Mouse (Mus musculus) testis, adult 2 months (tissue): ENCODE data around the gene Calu. TPM values are rescaled to one million over a fixed set of nuclear protein-coding genes. Genes with fewer than 3 reads are reported as not detected.
A peak's percentile ranks its signal among the peaks of the same experiment; 100 is the strongest.
"Not testable (repeated sequence)": the region's sequence is repeated elsewhere in the genome, so short reads cannot be mapped to it uniquely, and the experiment has no call there.

ENCODE experiments used
- H3K27ac ChIP-seq: fragments of 200-500 bp; 2 replicates; pipeline ENCODE4 v1.5.1; 2012; ENCODE audit warnings: low read depth, low read length; ENCODE audit not compliant: control insufficient read depth, insufficient read depth
- H3K27me3 ChIP-seq: fragments of 200-500 bp; 2 replicates; pipeline ENCODE4 v1.6.1; 2012; ENCODE audit warnings: mild to moderate bottlenecking, low read length, moderate library complexity; ENCODE audit not compliant: control insufficient read depth, insufficient read depth
- H3K36me3 ChIP-seq: fragments of 200-500 bp; 2 replicates; pipeline ENCODE4 v1.6.1; 2012; ENCODE audit warnings: mild to moderate bottlenecking, low read length; ENCODE audit not compliant: control insufficient read depth, insufficient read depth
- H3K4me1 ChIP-seq: fragments of 200-500 bp; 2 replicates; pipeline ENCODE4 v1.6.1; 2012; ENCODE audit warnings: low read length; ENCODE audit not compliant: control insufficient read depth, insufficient read depth
- H3K4me3 ChIP-seq: fragments of 200-500 bp; 2 replicates; pipeline ENCODE4 v1.5.1; 2012; ENCODE audit warnings: low read depth, mild to moderate bottlenecking, low read length, moderate library complexity, mixed read lengths; ENCODE audit not compliant: control insufficient read depth
- CTCF ChIP-seq: fragments of 200-500 bp; IDR thresholded peaks from 2 replicates; pipeline ENCODE4 v1.5.1; 2012; ENCODE audit warnings: low read depth, mild to moderate bottlenecking, inconsistent platforms, low read length, moderate library complexity; ENCODE audit not compliant: control insufficient read depth, insufficient read depth, insufficient replicate concordance
- POLR2A ChIP-seq: fragments of 200-500 bp; IDR thresholded peaks from 2 replicates; pipeline ENCODE4 v1.6.1; 2012; ENCODE audit warnings: low read depth, mild to moderate bottlenecking, inconsistent platforms, low read length, moderate library complexity; ENCODE audit not compliant: control insufficient read depth
- polyA plus RNA-seq: library from polyadenylated mRNA; depleted of rRNA; stranded (reverse); fragments of >200 nt; gene quantifications from 2 replicates; pipeline ENCODE4 v1.2.3, GENCODE M21; 2012

Calu gene
- polyA plus RNA-seq, 1 experiment: 13.5 TPM

DNA sequence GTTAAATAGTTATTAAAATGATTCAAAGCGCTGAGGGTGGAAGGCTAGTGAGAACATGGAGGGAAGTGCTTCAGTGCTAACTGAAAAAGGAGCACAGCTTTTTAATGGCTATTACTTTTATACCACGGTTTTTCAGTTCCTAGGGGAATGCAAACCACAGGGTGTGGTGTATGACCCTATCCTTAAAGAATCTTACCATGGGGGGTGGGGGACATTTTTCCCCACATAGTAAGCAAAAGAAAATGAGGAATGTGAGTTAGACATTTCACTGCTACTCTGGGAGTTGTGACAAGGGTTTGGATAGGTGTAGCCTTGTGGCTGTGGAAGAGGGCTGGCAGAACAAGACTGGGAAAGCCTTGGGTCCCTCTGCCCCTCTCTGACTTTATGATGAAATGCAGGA, 30.6 kb upstream of the Calu start:
- no peak for TF ChIP-seq CTCF
- no peak for TF ChIP-seq POLR2A
- H3K4me3 ChIP-seq: peak overlapping the region; percentile 81
- no peaks in the 10 kb centered on the region for H3K36me3 ChIP-seq
- H3K27ac ChIP-seq: no peak overlapping the region
- no peaks in the 10 kb centered on the region for H3K4me1 ChIP-seq
- no peaks in the 10 kb centered on the region for H3K27me3 ChIP-seq

DNA sequence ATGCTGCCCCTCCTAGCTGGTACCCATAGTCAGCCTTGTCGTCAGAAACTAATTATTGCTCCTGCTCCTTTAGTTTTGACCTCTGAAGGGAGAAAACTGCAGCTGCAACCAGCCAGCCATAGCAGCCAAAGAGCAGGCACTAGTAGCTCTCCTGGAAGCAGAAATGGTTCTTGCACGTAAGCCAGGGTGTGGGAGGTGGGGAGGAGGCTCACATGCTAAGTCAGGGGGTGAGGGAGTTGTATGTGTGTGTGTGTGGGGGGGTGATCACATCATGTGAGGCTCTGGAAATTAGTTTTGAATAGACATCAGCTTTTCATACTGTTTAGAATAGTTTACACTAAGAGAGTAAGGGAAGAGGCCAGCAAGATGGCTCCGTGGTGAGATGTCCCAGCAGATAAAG, 29.9 kb upstream of the Calu start:
- Histone ChIP-seq H3K27me3 (no peaks in the 10 kb centered on the region), H3K27ac (no peak overlapping the region), H3K4me1 (no peaks in the 10 kb centered on the region), H3K4me3 (peak overlapping the region; percentile 81), H3K36me3 (no peaks in the 10 kb centered on the region)
- TF ChIP-seq CTCF (no peak), POLR2A (no peak)

DNA sequence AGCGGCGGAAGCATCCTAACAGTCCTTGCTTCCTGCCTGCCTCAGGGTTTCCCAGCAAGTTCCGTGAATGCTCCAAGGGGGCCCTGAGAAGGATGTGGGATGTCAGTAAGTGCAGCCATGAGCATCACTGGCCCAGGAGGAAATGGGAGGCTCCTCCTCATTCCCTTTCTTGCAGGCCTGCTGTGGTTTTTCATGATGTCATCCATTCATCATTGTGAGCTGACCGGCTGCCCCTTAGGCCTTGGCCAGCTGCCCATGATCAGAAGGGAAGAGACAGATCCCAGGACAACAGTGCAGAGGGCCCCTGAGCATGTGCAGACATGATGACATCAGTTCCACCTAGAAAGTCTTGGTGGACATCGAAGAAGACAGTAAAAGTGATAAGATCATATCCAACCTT, 29.0 kb upstream of the Calu start, which contains the start of gene Fam71f1:
Fam71f1 (plus strand) TSS at position 262 of the 400 bp plus-strand sequence.
- Histone ChIP-seq H3K4me3 (peak within 1 kb of the TSS; percentile 81), H3K36me3 (no peaks in the 10 kb centered on the region), H3K27me3 (no peaks in the 10 kb centered on the region), H3K4me1 (no peaks in the 10 kb centered on the region), H3K27ac (peak within 1 kb of the TSS; percentile 58)
- TF ChIP-seq CTCF (no peak), POLR2A (peak; percentile 75; the same call in 1 of the 2 replicates)

DNA sequence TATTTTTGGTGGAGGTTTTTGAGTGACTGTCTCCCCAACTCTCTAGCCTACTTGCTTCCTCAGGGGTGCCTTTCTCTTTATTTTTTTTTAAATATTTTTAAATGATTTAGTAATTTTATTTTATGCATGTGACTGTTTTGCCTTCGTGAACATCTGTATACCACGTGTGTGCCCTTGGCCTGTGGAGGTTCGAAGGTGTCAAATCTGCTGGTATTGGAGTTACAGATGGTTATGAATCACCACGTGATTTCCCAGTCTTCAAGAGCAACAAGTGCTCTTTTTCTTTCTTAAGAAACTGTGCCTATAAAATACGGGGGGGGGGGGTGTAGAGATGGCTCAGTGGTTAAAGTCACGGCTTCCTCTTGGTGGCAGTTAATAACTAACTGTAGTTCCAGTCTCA, 26.3 kb upstream of the Calu start:
- peak overlapping the region; percentile 69; the same call in 1 of the 2 replicates for H3K4me3 ChIP-seq

DNA sequence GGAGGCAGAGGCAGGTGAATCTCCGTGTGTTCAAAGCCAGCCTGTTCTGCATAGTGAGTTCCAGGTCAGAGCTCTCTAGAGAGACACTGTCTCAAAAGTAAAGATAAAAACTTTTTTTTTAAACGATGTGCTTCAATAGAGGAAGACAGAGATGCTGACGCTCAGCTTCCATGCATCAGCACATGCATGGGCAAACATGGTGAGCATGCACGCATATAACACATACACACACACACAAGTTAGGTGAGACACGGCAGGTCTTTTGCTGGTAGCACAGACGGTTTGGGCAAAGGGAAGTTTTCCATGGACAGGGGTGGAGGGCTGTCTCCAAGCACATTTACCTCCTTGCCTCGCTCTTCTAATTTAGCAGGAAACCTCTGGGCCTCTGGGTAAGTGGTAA, 25.7 kb upstream of the Calu start:
- Histone ChIP-seq H3K36me3 (no peaks in the 10 kb centered on the region), H3K4me1 (no peaks in the 10 kb centered on the region), H3K27me3 (no peaks in the 10 kb centered on the region), H3K27ac (no peak overlapping the region), H3K4me3 (peak overlapping the region; percentile 35)
- TF ChIP-seq CTCF: no peak
- no peak for TF ChIP-seq POLR2A

More for the DNA sequence above, 26.3 kb upstream of the Calu start:
- TF ChIP-seq CTCF (no peak), POLR2A (no peak)
- Histone ChIP-seq H3K27ac (no peak overlapping the region), H3K36me3 (no peaks in the 10 kb centered on the region), H3K27me3 (no peaks in the 10 kb centered on the region), H3K4me1 (no peaks in the 10 kb centered on the region)

DNA sequence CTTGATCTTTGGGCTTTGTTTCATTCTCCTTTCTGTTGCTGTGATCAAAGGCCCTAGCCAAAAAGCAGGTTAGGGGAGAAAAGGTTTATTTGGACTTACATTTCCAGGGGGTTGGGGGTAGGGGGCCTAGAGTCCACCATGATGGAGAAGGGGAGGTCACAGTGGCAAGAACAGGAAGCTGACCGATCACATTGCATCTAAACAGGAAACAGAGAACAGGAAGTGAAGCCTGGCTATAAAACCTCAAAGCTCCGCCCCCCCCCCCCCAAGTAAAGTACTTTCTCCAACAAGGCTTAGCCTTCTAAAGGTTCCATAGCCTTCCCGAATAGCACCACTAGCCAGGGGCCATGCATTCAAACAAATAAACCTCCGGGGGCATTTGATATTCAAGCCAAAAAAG, 25.1 kb upstream of the Calu start:
- peak overlapping the region; percentile 16; the same call in 1 of the 2 replicates for H3K4me3 ChIP-seq
- no peak overlapping the region; the same call in 1 of the 2 replicates for H3K27ac ChIP-seq
- H3K36me3 ChIP-seq: no peaks in the 10 kb centered on the region
- H3K27me3 ChIP-seq: no peaks in the 10 kb centered on the region
- no peaks in the 10 kb centered on the region for H3K4me1 ChIP-seq
- no peak for TF ChIP-seq POLR2A
- TF ChIP-seq CTCF: no peak

DNA sequence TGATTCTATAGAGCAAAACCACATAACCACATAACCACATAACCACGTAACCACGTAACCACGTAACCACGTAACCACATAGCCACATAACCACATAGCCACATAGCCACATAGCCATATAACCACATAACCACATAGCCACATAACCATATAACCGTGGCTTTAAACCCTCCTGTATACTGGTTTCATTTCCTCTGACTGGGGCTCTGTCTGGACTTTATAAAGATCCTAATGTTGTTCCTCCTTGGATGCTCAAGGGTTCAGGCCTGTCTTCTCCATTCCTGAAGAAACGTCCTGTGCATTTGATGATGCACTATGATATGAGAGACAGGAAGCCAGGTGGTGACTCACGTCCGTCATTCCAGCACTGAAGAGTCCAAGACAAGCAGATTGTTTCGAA, 20.9 kb upstream of the Calu start:
- H3K36me3 ChIP-seq: no peaks in the 10 kb centered on the region
- TF ChIP-seq CTCF (no peak), POLR2A (no peak)
- no peaks in the 10 kb centered on the region for H3K27me3 ChIP-seq
- H3K27ac ChIP-seq: no peak overlapping the region
- H3K4me3 ChIP-seq: no peak overlapping the region
- H3K4me1 ChIP-seq: no peaks in the 10 kb centered on the region

DNA sequence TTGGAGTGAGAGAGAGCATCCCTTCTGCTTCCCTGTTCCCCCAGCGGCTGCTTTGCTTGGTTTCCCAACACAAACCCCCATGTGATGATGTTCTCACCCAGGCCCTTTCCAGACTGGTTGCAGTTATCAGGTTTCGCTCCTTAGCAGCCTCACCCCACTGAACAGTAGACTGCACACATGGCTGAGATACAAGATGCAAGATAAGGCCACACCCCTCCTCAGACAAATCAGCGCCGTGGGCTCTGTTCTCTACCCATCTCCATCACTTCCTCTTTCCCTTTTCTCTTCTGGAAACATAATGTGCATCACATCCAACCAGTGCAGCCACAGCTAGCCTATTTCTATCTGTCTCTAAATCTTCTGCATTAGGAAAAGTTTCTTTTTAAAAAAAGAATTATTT, 18.4 kb upstream of the Calu start:
- Histone ChIP-seq H3K27ac (no peak overlapping the region), H3K27me3 (no peaks in the 10 kb centered on the region), H3K4me1 (no peaks in the 10 kb centered on the region), H3K4me3 (no peak overlapping the region), H3K36me3 (no peaks in the 10 kb centered on the region)
- TF ChIP-seq CTCF: no peak
- TF ChIP-seq POLR2A: no peak

DNA sequence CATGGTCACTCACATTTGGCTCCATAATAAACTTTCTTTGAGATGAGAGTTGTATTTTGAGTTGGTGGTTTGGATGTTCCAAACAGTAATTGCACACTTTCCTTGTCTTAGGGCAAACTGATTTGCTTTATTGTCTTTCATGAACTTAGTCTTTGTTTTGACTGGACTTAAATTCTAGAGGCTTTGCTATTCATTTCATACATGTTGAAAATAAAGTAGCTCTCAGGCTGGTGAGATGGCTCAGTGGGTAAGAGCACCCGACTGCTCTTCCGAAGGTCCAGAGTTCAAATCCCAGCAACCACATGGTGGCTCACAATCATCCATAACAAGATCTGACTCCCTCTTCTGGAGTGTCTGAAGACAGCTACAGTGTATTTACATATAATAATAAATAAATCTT, 1.4 kb upstream of the Calu start:
- not testable (repeated sequence) for H3K4me3 ChIP-seq, H3K27ac ChIP-seq, H3K27me3 ChIP-seq, H3K4me1 ChIP-seq, H3K36me3 ChIP-seq
